Mouse (Mus musculus) stomach, embryonic 16.5 days (tissue): ENCODE measurements around the gene Yipf7. TPM values are rescaled to one million over a fixed set of nuclear protein-coding genes. Genes with fewer than 3 reads are reported as not detected.
A peak's percentile ranks its signal among the peaks of the same experiment; 100 is the strongest.

Experiments
- ATAC-seq: fragments of 200-750 bp; cut with Nextera tagmentation; 2 replicates; pipeline ENCODE4 v1.8.0; 2017; ENCODE audit warnings: moderate number of reproducible peaks, moderate TSS enrichment; ENCODE audit not compliant: insufficient read depth, low FRiP score
- H3K27ac ChIP-seq: fragments of 300-500 bp; sonication (generic); 2 replicates; pipeline ENCODE4 v1.5.1; 2014; ENCODE audit warnings: low read length
- H3K27me3 ChIP-seq: fragments of 300-500 bp; sonication (generic); 2 replicates; pipeline ENCODE4 v1.6.1; 2014; ENCODE audit warnings: low read length, control low read depth, mixed read lengths; ENCODE audit not compliant: control insufficient read depth, insufficient read depth
- H3K36me3 ChIP-seq: fragments of 300-500 bp; sonication (generic); 2 replicates; pipeline ENCODE4 v1.6.1; 2014; ENCODE audit warnings: low read length; ENCODE audit not compliant: control insufficient read depth, insufficient read depth
- H3K4me1 ChIP-seq: fragments of 300-500 bp; sonication (generic); 2 replicates; pipeline ENCODE4 v1.6.1; 2014; ENCODE audit warnings: low read length, control low read depth, mixed read lengths; ENCODE audit not compliant: control insufficient read depth, insufficient read depth
- H3K4me2 ChIP-seq: fragments of 300-500 bp; sonication (generic); 2 replicates; pipeline ENCODE4 v1.6.1; 2014; ENCODE audit warnings: low read depth, low read length, mixed read lengths
- H3K4me3 ChIP-seq: fragments of 300-500 bp; sonication (generic); replicated peaks from 2 replicates; pipeline ENCODE4 v1.5.1; 2014; ENCODE audit warnings: mild to moderate bottlenecking, low read length
- H3K9ac ChIP-seq: fragments of 300-500 bp; sonication (generic); 2 replicates; pipeline ENCODE4 v1.6.1; 2014; ENCODE audit warnings: low read length
- H3K9me3 ChIP-seq: fragments of 300-500 bp; sonication (generic); replicated peaks from 2 replicates; pipeline ENCODE4 v1.6.1; 2016; ENCODE audit warnings: low read length, control low read depth; ENCODE audit not compliant: control insufficient read depth
- WGBS: fragments of 180-500 bp; shearing (Covaris S2); extraction: QIAGEN DNeasy Blood & Tissue Kit; methylation state at CpG from one replicate; pipeline ENCODE4 v1.1.7; 2014; 5-methylcytosine and 5-hydroxymethylcytosine counted together
- polyA plus RNA-seq: library from polyadenylated mRNA; unstranded; fragments of >200 nt; fragmentation: Nextera tagmentation; extraction: Ambion mirVana; gene quantifications from 2 replicates; pipeline ENCODE4 v1.2.1, GENCODE M21; 2015

Yipf7 gene
- polyA plus RNA-seq, result 0.21 and 2.0 TPM in 2 replicates

GRCm38 (mm10) chr5:69542489-69542888 lies at the start of gene Yipf7:
Yipf7 (minus strand) TSS chr5:69542648.
- no peak for ATAC-seq
- WGBS, result 69% methylated on average over 4 of the region's 4 CpGs
- Histone ChIP-seq H3K9ac (no peak within 1 kb of the TSS), H3K4me2 (no peak within 1 kb of the TSS), H3K9me3 (no peaks in the 10 kb centered on the region), H3K27me3 (no peaks in the 10 kb centered on the region), H3K4me1 (no peaks in the 10 kb centered on the region), H3K36me3 (no peaks in the 10 kb centered on the region), H3K27ac (no peak within 1 kb of the TSS), H3K4me3 (no peak within 1 kb of the TSS)

GRCm38 (mm10) chr5:69591640-69592461 lies 49.4 kb upstream of the Yipf7 start, which contains the start of gene Gnpda2:
Gnpda2 (minus strand) TSS chr5:69592340.
- Histone ChIP-seq H3K36me3 (no peaks in the 10 kb centered on the region), H3K27ac (peak within 1 kb of the TSS; percentile 72), H3K4me2 (peak within 1 kb of the TSS; percentile 71), H3K4me1 (peaks cover 10% of the 10 kb centered on the region), H3K4me3 (peak within 1 kb of the TSS; percentile 62), H3K9me3 (no peaks in the 10 kb centered on the region), H3K27me3 (no peaks in the 10 kb centered on the region), H3K9ac (peak within 1 kb of the TSS; percentile 85)
- 3% methylated on average over 42 of the region's 42 CpGs for WGBS
- ATAC-seq, result peak; percentile 97

GRCm38 (mm10) chr5:69557404-69557935 lies 15.0 kb upstream of the Yipf7 start:
- Histone ChIP-seq H3K27me3 (no peaks in the 10 kb centered on the region), H3K4me2 (peak overlapping the region; percentile 63), H3K9me3 (no peaks in the 10 kb centered on the region), H3K4me1 (no peaks in the 10 kb centered on the region), H3K36me3 (no peaks in the 10 kb centered on the region), H3K4me3 (peak overlapping the region; percentile 95), H3K9ac (peak overlapping the region; percentile 98), H3K27ac (peak overlapping the region; percentile 79)
- ATAC-seq, result no peak
- 11% methylated on average over 16 of the region's 16 CpGs for WGBS

GRCm38 (mm10) chr5:69556628-69557403 lies 14.4 kb upstream of the Yipf7 start, which contains the start of gene Guf1:
Guf1 (plus strand) TSS chr5:69556923.
- peak within 1 kb of the TSS; percentile 63 for H3K4me2 ChIP-seq
- H3K27me3 ChIP-seq, result no peaks in the 10 kb centered on the region
- no peaks in the 10 kb centered on the region for H3K36me3 ChIP-seq
- under 1% methylated on average over 72 of the region's 72 CpGs for WGBS
- H3K4me1 ChIP-seq, result no peaks in the 10 kb centered on the region
- H3K9ac ChIP-seq, result peak within 1 kb of the TSS; percentile 98
- peak within 1 kb of the TSS; percentile 95 for H3K4me3 ChIP-seq
- peak within 1 kb of the TSS; percentile 79 for H3K27ac ChIP-seq
- ATAC-seq, result peak; percentile 94
- no peaks in the 10 kb centered on the region for H3K9me3 ChIP-seq

- H3K4me3 ChIP-seq, result no peak overlapping the region
- no peak for ATAC-seq
- no peaks in the 10 kb centered on the region for H3K4me1 ChIP-seq
- no peak overlapping the region for H3K9ac ChIP-seq
- no peak overlapping the region for H3K4me2 ChIP-seq
- no peaks in the 10 kb centered on the region for H3K36me3 ChIP-seq
- 76% methylated on average over 1 of the region's 1 CpGs for WGBS
- no peaks in the 10 kb centered on the region for H3K27me3 ChIP-seq
- no peaks in the 10 kb centered on the region for H3K9me3 ChIP-seq
- H3K27ac ChIP-seq, result no peak overlapping the region
Observed at GRCm38 (mm10) chr5:69541680-69542079, 768 bp downstream of the Yipf7 start.

- Histone ChIP-seq H3K36me3 (no peaks in the 10 kb centered on the region), H3K9ac (no peak overlapping the region), H3K4me2 (no peak overlapping the region), H3K27ac (no peak overlapping the region), H3K4me3 (no peak overlapping the region), H3K27me3 (no peaks in the 10 kb centered on the region), H3K9me3 (no peaks in the 10 kb centered on the region), H3K4me1 (no peaks in the 10 kb centered on the region)
- no peak for ATAC-seq
Observed at GRCm38 (mm10) chr5:69523944-69524343, 18.5 kb downstream of the Yipf7 start.

- WGBS, result 59% methylated on average over 5 of the region's 5 CpGs
- Histone ChIP-seq H3K4me2 (no peak overlapping the region), H3K36me3 (no peaks in the 10 kb centered on the region), H3K27me3 (no peaks in the 10 kb centered on the region; the same call in 1 of the 2 replicates), H3K4me1 (no peaks in the 10 kb centered on the region), H3K27ac (no peak overlapping the region), H3K9me3 (no peaks in the 10 kb centered on the region), H3K9ac (no peak overlapping the region), H3K4me3 (no peak overlapping the region)
- no peak for ATAC-seq
Observed at GRCm38 (mm10) chr5:69522064-69522463, 20.4 kb downstream of the Yipf7 start.

- Histone ChIP-seq H3K4me2 (no peak overlapping the region), H3K9ac (no peak overlapping the region), H3K4me1 (no peaks in the 10 kb centered on the region), H3K27ac (no peak overlapping the region), H3K9me3 (no peaks in the 10 kb centered on the region), H3K36me3 (no peaks in the 10 kb centered on the region), H3K4me3 (no peak overlapping the region), H3K27me3 (no peaks in the 10 kb centered on the region; the same call in 1 of the 2 replicates)
- 33% methylated on average over 7 of the region's 7 CpGs for WGBS
- no peak for ATAC-seq
Observed at GRCm38 (mm10) chr5:69520661-69521278, 21.7 kb downstream of the Yipf7 start.
